Mouse (Mus musculus) midbrain, postnatal 0 days (tissue): Measurements from ENCODE around the gene Rara. TPM values are rescaled to one million over a fixed set of nuclear protein-coding genes. Genes with fewer than 3 reads are reported as not detected.

Experiments
- ATAC-seq: fragments of 200-750 bp; cut with Nextera tagmentation; 2 replicates; pipeline ENCODE4 v1.8.0; 2017; ENCODE audit warnings: moderate number of reproducible peaks, mild to moderate bottlenecking, moderate TSS enrichment, moderate library complexity; ENCODE audit not compliant: low FRiP score
- DNase-seq: peaks from one replicate; pipeline ENCODE4 v3.0.0-alpha.2; 2015; ENCODE audit warnings: low spot score
- H3K27ac ChIP-seq: fragments of 300-500 bp; sonication (generic); 2 replicates; pipeline ENCODE4 v1.5.1; 2014; ENCODE audit warnings: low read depth, mild to moderate bottlenecking, low read length, mixed read lengths
- H3K27me3 ChIP-seq: fragments of 300-500 bp; sonication (generic); 2 replicates; pipeline ENCODE4 v1.6.1; 2014; ENCODE audit warnings: low read length, control low read depth, mixed read lengths; ENCODE audit not compliant: insufficient read depth
- H3K36me3 ChIP-seq: fragments of 300-500 bp; sonication (generic); 2 replicates; pipeline ENCODE4 v1.6.1; 2014; ENCODE audit warnings: low read length, control low read depth, mixed read lengths; ENCODE audit not compliant: insufficient read depth
- H3K4me1 ChIP-seq: fragments of 300-500 bp; sonication (generic); 2 replicates; pipeline ENCODE4 v1.6.1; 2014; ENCODE audit warnings: mild to moderate bottlenecking, control low read depth, antibody characterized with exemption, low read length, mixed read lengths; ENCODE audit not compliant: insufficient read depth
- H3K4me2 ChIP-seq: fragments of 300-500 bp; sonication (generic); 2 replicates; pipeline ENCODE4 v1.6.1; 2014; ENCODE audit warnings: low read depth, mild to moderate bottlenecking, low read length, mixed read lengths; ENCODE audit not compliant: poor library complexity, severe bottlenecking
- H3K4me3 ChIP-seq: fragments of 300-500 bp; sonication (generic); 2 replicates; pipeline ENCODE4 v1.5.1; 2014; ENCODE audit warnings: low read depth, mild to moderate bottlenecking, low read length, moderate library complexity
- H3K9ac ChIP-seq: fragments of 300-500 bp; sonication (generic); replicated peaks from 2 replicates; pipeline ENCODE4 v1.6.1; 2014; ENCODE audit warnings: mild to moderate bottlenecking, low read length, moderate library complexity, mixed read lengths; ENCODE audit not compliant: poor library complexity, severe bottlenecking
- H3K9me3 ChIP-seq: fragments of 300-500 bp; sonication (generic); 2 replicates; pipeline ENCODE4 v1.6.1; 2016; ENCODE audit warnings: low read length, control low read depth
- CTCF ChIP-seq: IDR thresholded peaks from 2 replicates; pipeline ENCODE4 v1.5.1; 2016; ENCODE audit warnings: antibody characterized with exemption, mild to moderate bottlenecking
- WGBS: fragments of 180-500 bp; shearing (Covaris S2); extraction: QIAGEN DNeasy Blood & Tissue Kit; methylation state at CpG from one replicate; pipeline ENCODE4 v1.1.7; 2014; 5-methylcytosine and 5-hydroxymethylcytosine counted together
- polyA plus RNA-seq: library from polyadenylated mRNA; unstranded; fragments of >200 nt; fragmentation: Nextera tagmentation; extraction: Ambion mirVana; gene quantifications from 2 replicates; pipeline ENCODE4 v1.2.1, GENCODE M21; 2015
- total RNA-seq: library from RNA; depleted of rRNA; stranded (reverse); fragments of >200 nt; gene quantifications from 2 replicates; pipeline ENCODE4 v1.2.3, GENCODE M21; 2014

Rara gene
- total and polyA plus RNA-seq, 2 experiments from 2014 or later: 8.2 to 20.4 TPM

- no peaks in the 10 kb centered on the region for H3K9me3 ChIP-seq
- H3K9ac ChIP-seq: 0 out of 2 replicates have a peak overlapping the region, but pooled peaks have one; percentile 39
- H3K36me3 ChIP-seq: peaks cover 29% of the 10 kb centered on the region
- H3K4me2 ChIP-seq: no peak overlapping the region
- no peaks in the 10 kb centered on the region for H3K4me1 ChIP-seq
- no peak overlapping the region for H3K4me3 ChIP-seq
- TF ChIP-seq CTCF: no peak
- H3K27me3 ChIP-seq: no peaks in the 10 kb centered on the region
- no peak for ATAC-seq
- WGBS: 24% methylated on average over 10 of the region's 10 CpGs
- no peak overlapping the region for H3K27ac ChIP-seq
- no peak for DNase-seq
These were observed 24.9 kb upstream of the Rara start for GRCm38 (mm10) chr11:98902621-98903245.

DNA sequence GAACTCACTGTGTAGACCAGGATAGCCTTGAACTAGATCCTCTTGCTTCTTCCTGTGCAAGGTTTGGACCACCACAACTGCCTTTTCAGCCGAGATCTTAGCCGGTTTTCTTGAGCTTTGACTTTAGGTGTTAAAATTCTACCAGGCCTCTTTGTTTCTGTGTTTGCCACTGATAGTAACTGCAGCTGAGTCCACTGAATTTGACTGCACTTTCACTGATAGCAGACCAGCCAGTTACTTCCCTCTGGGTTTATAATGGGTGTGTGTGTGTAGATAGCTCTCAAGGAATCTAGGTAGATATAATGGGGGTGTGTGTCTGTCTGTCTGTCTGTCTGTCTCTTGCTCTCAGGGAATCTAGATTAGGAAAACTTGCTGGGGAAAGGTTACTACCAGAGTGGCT, 23.0 kb upstream of the Rara start:
- Histone ChIP-seq H3K4me3 (no peak overlapping the region), H3K4me1 (no peaks in the 10 kb centered on the region), H3K27ac (no peak overlapping the region), H3K4me2 (no peak overlapping the region), H3K27me3 (no peaks in the 10 kb centered on the region), H3K9ac (no peak overlapping the region), H3K9me3 (no peaks in the 10 kb centered on the region), H3K36me3 (peaks cover 17% of the 10 kb centered on the region)
- no peak for TF ChIP-seq CTCF
- 89% methylated on average over 2 of the region's 2 CpGs for WGBS
- ATAC-seq: no peak
- DNase-seq: no peak

DNA sequence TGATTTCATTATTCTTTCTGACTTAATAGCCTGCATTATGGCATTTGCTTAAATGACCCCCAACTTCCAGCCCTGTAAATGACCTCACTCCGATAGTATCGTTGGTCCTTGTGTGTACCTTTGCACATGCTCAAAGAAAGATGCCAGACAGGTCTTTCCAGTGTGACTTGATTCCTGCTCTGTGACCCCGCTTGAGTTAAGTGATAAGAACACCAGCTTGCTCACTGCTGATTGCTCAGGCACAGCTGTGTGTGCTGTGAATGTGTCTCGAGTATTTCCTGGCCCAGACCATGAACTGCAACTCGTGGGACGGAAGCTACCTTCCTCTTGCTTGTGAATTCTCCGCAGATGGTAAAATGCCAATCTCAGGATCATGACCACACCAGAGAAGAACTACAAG, 22.6 kb upstream of the Rara start:
- TF ChIP-seq CTCF: no peak
- H3K36me3 ChIP-seq: peaks cover 12% of the 10 kb centered on the region
- no peaks in the 10 kb centered on the region for H3K27me3 ChIP-seq
- H3K27ac ChIP-seq: no peak overlapping the region
- no peaks in the 10 kb centered on the region for H3K4me1 ChIP-seq
- DNase-seq: no peak
- no peak overlapping the region for H3K4me2 ChIP-seq
- no peak overlapping the region for H3K9ac ChIP-seq
- no peak overlapping the region for H3K4me3 ChIP-seq
- ATAC-seq: no peak
- WGBS: 90% methylated on average over 7 of the region's 7 CpGs
- no peaks in the 10 kb centered on the region for H3K9me3 ChIP-seq

DNA sequence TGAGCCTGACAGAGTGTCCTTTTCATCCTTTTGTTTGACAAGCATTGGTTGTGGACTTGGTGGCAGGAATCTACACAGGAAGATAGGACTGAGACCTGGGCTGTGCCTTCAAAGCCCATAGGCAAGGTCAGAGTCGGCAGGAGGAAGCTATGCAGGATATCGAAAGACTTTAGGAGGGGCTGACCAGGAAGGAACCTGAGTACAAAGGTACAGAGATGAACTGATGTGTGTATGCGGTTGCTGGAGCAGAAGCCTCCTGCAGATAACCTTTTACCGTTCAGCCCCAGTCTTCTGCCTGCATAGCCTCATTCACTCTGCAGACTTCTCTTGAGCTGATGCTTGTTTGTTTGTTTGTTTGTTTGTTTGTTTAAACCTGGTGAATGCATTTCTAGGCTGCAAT, 22.0 kb upstream of the Rara start:
- Histone ChIP-seq H3K27me3 (no peaks in the 10 kb centered on the region), H3K36me3 (peaks cover 6% of the 10 kb centered on the region), H3K4me2 (no peak overlapping the region), H3K4me3 (no peak overlapping the region), H3K9ac (no peak overlapping the region), H3K4me1 (no peaks in the 10 kb centered on the region), H3K9me3 (no peaks in the 10 kb centered on the region), H3K27ac (no peak overlapping the region)
- no peak for ATAC-seq
- TF ChIP-seq CTCF: no peak
- 87% methylated on average over 4 of the region's 4 CpGs for WGBS
- DNase-seq: no peak

- Histone ChIP-seq H3K27ac (0 out of 2 replicates have a peak overlapping the region, but pooled peaks have one; percentile 38), H3K4me3 (peak overlapping the region; percentile 39; the same call in 1 of the 2 replicates)
- no peak for ATAC-seq
These were observed 20.6 kb upstream of the Rara start for GRCm38 (mm10) chr11:98907063-98907436.

GRCm38 (mm10) chr11:98907437-98908173, 20.0 kb upstream of the Rara start, which contains the start of gene Cdc6:
Gene Cdc6 (plus strand): TSS chr11:98907801.
- Histone ChIP-seq H3K4me1 (no peaks in the 10 kb centered on the region), H3K9ac (no peak within 1 kb of the TSS), H3K27me3 (no peaks in the 10 kb centered on the region), H3K27ac (0 out of 2 replicates have a peak within 1 kb of the TSS, but pooled peaks have one; percentile 38), H3K36me3 (peaks cover 3% of the 10 kb centered on the region; the same call in 1 of the 2 replicates), H3K9me3 (no peaks in the 10 kb centered on the region), H3K4me2 (peak within 1 kb of the TSS; percentile 90), H3K4me3 (peak within 1 kb of the TSS; percentile 39)
- under 1% methylated on average over 49 of the region's 49 CpGs for WGBS
- no peak for TF ChIP-seq CTCF
- ATAC-seq: peak; percentile 97
- DNase-seq: peak; percentile 99

More at GRCm38 (mm10) chr11:98907063-98907436, 20.6 kb upstream of the Rara start:
- no peaks in the 10 kb centered on the region for H3K27me3 ChIP-seq
- H3K36me3 ChIP-seq: peaks cover 3% of the 10 kb centered on the region; the same call in 1 of the 2 replicates
- H3K4me1 ChIP-seq: no peaks in the 10 kb centered on the region
- H3K9ac ChIP-seq: no peak overlapping the region
- H3K9me3 ChIP-seq: no peaks in the 10 kb centered on the region
- peak overlapping the region; percentile 48 for H3K4me2 ChIP-seq
- 61% methylated on average over 5 of the region's 5 CpGs for WGBS
- no peak for DNase-seq
- TF ChIP-seq CTCF: no peak
